Mouse (Mus musculus): ENCODE measurements at regions not wholly inside any gene's neighbourhood (a gene's known extent, or its start where the extent isn't known, plus 50 kb on each side); places are given as distances from the start of the nearest gene placed in this dataset.
"Not testable (repeated sequence)": the region's sequence is repeated elsewhere in the genome, so short reads cannot be mapped to it uniquely, and the experiment has no call there.

- not testable (repeated sequence) for DNase-seq
These were observed 96.7 kb downstream of the Zfp369 start for GRCm38 (mm10) chr13:65375273-65375672.

- not testable (repeated sequence) for DNase-seq
These were observed 100.8 kb downstream of the Zfp369 start for GRCm38 (mm10) chr13:65379411-65379810.

GRCm38 (mm10) chr13:65414990-65415389 lies 97.5 kb upstream of the Gm10139 start:
- not testable (repeated sequence) for DNase-seq

- peak; percentile 2 for DNase-seq
These were observed 92.3 kb upstream of the Gm10139 start for GRCm38 (mm10) chr13:65420201-65420600.
